Mouse (Mus musculus) retina, postnatal 7 days (tissue): ENCODE results near the gene Brdt.

ENCODE experiments used
- DNase-seq: peaks from one replicate; pipeline ENCODE4 v3.0.0-alpha.2; 2012; ENCODE audit warnings: low read depth, low spot score

Brdt gene

GRCm38 (mm10) chr5:107330916-107331421, at the start of gene Brdt:
TSS of gene Brdt (plus strand) at chr5:107331159.
- DNase-seq, result no peak

- no peak for DNase-seq
Measured at GRCm38 (mm10) chr5:107282561-107283307, 48.2 kb upstream of the Brdt start.

GRCm38 (mm10) chr5:107283935-107284524, 46.9 kb upstream of the Brdt start:
- no peak for DNase-seq

GRCm38 (mm10) chr5:107285563-107285962, 45.4 kb upstream of the Brdt start:
- DNase-seq, result no peak

GRCm38 (mm10) chr5:107287254-107287907, 43.6 kb upstream of the Brdt start:
- DNase-seq, result peak; percentile 48

GRCm38 (mm10) chr5:107287908-107288267, 43.1 kb upstream of the Brdt start:
- DNase-seq, result no peak

DNA sequence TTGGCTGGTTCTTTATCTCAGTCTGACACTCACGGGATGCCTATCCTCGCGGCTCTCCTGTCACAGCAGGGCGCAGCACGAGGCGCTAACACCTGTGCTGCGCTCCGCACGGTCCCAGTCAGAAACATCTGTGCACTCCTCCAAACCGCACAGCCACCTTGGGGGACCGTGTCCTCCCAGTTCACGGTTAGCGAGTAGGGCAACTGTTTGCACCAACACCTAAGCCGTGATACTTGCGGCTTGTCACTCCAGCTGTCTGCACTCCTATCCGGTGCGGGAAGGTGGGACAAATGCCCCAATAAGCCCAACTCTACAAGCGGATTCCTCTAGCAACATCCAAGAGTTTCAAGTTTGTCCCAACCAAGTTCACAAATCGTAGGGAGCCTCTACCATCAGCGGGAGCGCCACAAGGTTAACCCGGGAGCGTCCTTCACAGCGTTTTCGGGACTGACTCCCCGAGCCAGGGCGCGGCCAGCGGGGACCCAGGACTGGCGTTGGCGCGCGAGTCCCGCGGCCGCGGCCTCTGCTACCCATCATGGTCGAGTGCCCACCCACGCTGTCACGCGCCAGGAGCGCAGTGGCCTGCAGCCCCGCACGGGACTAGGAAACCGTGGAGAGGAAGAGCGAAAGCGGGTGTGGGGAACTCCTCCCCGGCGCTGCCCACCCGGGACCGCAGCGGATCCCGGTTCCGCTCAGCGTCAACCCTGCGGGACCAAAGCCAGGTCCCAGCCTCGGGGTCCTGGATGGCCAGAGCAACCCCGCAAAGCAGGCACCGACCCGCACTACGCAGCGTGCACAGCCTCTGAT, 42.3 kb upstream of the Brdt start:
- no peak for DNase-seq

DNA sequence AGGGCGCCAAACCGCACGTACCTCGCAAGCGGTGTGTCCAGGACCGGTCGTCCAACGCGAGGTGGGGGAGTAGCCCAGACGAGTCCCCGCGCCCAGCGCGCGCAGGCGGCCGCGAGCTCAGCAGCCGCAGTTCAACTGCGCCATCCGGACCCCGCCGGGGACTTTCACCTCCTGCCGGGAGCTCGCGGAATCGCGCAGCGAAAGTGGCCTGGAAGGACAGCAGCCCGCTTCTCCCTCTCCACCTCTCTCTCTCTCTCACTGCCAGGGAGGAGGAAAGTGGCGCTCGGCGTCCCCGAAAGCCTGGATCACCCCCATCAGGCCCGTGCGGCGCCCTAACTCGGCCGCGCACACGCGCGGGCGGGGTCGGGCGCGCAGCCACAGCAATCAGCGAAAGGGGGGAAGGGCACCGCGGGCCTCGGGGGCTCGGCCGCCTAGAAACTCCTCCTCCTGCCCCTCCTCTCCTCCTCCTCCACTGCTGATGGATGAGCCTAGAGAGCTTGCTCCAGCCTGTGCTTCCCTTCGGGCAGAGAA, 41.7 kb upstream of the Brdt start, which contains the start of gene Tgfbr3:
Tgfbr3 (minus strand) TSS at position 396 of the 531 bp plus-strand sequence.
- DNase-seq, result peak; percentile 59

- DNase-seq, result no peak
Measured at GRCm38 (mm10) chr5:107289986-107290385, 41.0 kb upstream of the Brdt start.

GRCm38 (mm10) chr5:107294041-107294440, 36.9 kb upstream of the Brdt start:
- no peak for DNase-seq

GRCm38 (mm10) chr5:107295061-107295816, 35.7 kb upstream of the Brdt start:
- no peak for DNase-seq

- DNase-seq, result no peak
Measured at GRCm38 (mm10) chr5:107295817-107296511, 35.0 kb upstream of the Brdt start.

DNA sequence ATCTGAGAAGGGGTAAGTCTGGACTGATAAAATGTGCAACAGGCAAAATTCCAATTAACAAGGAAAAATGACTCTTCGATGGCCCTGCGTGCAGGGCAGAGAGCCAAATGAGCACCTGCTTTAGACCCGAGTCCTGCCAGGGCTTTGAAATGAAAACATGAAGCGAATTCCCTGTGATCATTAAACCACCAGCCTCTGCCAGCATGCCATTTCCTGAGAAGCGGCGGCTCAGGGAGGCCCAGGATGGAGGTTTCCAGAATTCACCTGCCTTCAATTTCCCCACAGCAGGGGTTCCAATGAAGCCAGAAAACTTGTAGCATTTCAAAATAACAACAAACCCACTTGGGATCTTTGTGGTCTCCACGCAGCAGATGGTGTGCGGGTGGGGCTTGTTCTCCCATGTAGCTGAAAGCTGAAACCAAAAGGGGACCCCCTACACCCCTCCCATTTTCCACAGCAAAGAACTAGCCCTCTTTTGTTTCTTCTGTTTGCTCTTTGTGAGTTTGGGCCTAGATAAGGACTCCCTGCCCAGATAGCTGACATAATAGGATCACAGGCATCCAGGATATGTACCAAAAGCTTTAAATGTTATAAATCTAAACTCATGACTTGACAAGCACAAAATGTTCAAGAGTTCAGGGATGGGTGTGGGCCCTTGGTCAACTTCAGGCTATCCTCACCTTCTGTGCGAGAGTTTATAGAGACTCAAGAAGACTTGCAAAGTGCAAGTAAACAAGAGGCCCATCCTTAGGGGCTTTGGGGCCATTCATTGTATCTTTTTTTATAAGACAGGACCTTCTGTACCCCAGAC, 34.2 kb upstream of the Brdt start:
- no peak for DNase-seq

GRCm38 (mm10) chr5:107298854-107299253, 32.1 kb upstream of the Brdt start:
- DNase-seq, result no peak

GRCm38 (mm10) chr5:107303350-107303861, 27.6 kb upstream of the Brdt start:
- DNase-seq, result no peak

- DNase-seq, result no peak
Measured at GRCm38 (mm10) chr5:107304117-107304825, 26.7 kb upstream of the Brdt start.

DNA sequence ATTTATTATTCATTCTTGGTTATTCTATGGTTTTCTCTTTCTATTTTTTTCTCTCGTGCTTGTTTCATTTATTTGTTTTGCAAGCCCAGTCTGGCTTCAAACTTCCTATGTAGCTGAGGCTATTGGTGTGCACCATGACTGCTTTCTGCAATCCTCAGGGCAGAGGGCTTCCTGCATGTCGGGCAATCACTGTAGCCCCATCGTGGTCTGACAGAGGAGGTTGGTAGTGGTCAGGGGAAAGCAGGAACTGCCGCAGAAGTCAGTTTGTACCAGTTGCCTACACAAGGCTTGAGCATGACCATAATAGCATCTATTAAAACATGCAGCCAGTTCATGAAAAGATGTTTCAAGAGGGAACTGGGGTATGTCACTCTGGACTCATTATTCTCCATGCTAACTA, 23.5 kb upstream of the Brdt start:
- no peak for DNase-seq

- no peak for DNase-seq
Measured at GRCm38 (mm10) chr5:107317141-107317540, 13.8 kb upstream of the Brdt start.
